Mouse (Mus musculus) heart, postnatal 4 days (tissue): Measurements from ENCODE around the gene Zbtb7b. TPM values are rescaled to one million over a fixed set of nuclear protein-coding genes. Genes with fewer than 3 reads are reported as not detected.
"Not testable (repeated sequence)": the region's sequence is repeated elsewhere in the genome, so short reads cannot be mapped to it uniquely, and the experiment has no call there.

ENCODE experiments used
- DNase-seq: peaks from one replicate; pipeline ENCODE4 v3.0.0; 2021
- total RNA-seq, 2 experiments: library from RNA; stranded (reverse); gene quantifications; 2 replicates each; pipeline ENCODE4 v1.2.3; 2021

Zbtb7b gene
- 10 to 100 TPM; 13.8 to 15.1 TPM for total RNA-seq

- DNase-seq = peak; percentile 79
These were observed at the start of gene Zbtb7b for GRCm38 (mm10) chr3:89394006-89394893. Zbtb7b (minus strand) TSS chr3:89394776.

- peak; percentile 38 for DNase-seq
These were observed 46.1 kb upstream of the Zbtb7b start for GRCm38 (mm10) chr3:89440691-89441090.

GRCm38 (mm10) chr3:89437269-89437668, 42.7 kb upstream of the Zbtb7b start:
- DNase-seq = peak; percentile 44

- DNase-seq = peak; percentile 69
These were observed 41.9 kb upstream of the Zbtb7b start, which contains the start of gene Pbxip1 for GRCm38 (mm10) chr3:89436176-89437113. Pbxip1 (plus strand) TSS chr3:89436706.

GRCm38 (mm10) chr3:89435041-89435440, 40.5 kb upstream of the Zbtb7b start:
- no peak for DNase-seq

GRCm38 (mm10) chr3:89434532-89434931, 40.0 kb upstream of the Zbtb7b start:
- no peak for DNase-seq

GRCm38 (mm10) chr3:89432606-89433005, 38.0 kb upstream of the Zbtb7b start:
- no peak for DNase-seq

- peak; percentile 95 for DNase-seq
These were observed 35.9 kb upstream of the Zbtb7b start, which contains the start of gene Pygo2 for GRCm38 (mm10) chr3:89430171-89431159. Pygo2 (plus strand) TSS chr3:89430214.

- DNase-seq = not testable (repeated sequence)
These were observed 34.4 kb upstream of the Zbtb7b start for GRCm38 (mm10) chr3:89429021-89429420.

GRCm38 (mm10) chr3:89425876-89426275, 31.3 kb upstream of the Zbtb7b start:
- no peak for DNase-seq

GRCm38 (mm10) chr3:89425141-89425525, 30.6 kb upstream of the Zbtb7b start:
- DNase-seq = no peak

- no peak for DNase-seq
These were observed 30.0 kb upstream of the Zbtb7b start for GRCm38 (mm10) chr3:89424416-89425140.

- no peak for DNase-seq
These were observed 28.1 kb upstream of the Zbtb7b start for GRCm38 (mm10) chr3:89422556-89423205.

- DNase-seq = peak; percentile 47
These were observed 27.4 kb upstream of the Zbtb7b start for GRCm38 (mm10) chr3:89421810-89422473.

- DNase-seq = peak; percentile 85
These were observed 26.6 kb upstream of the Zbtb7b start for GRCm38 (mm10) chr3:89421002-89421774.

- DNase-seq = no peak
These were observed 25.8 kb upstream of the Zbtb7b start for GRCm38 (mm10) chr3:89420421-89420820.

- no peak for DNase-seq
These were observed 25.4 kb upstream of the Zbtb7b start for GRCm38 (mm10) chr3:89419981-89420380.

- DNase-seq = peak; percentile 71
These were observed 25.0 kb upstream of the Zbtb7b start for GRCm38 (mm10) chr3:89419571-89419970.

- peak; percentile 88 for DNase-seq
These were observed 24.3 kb upstream of the Zbtb7b start for GRCm38 (mm10) chr3:89418861-89419250.
